Mouse (Mus musculus) brain, embryonic 14.5 days (tissue): ENCODE results near the gene Tmem132a.

ENCODE experiments used
- CTCF ChIP-seq: fragments of 200-500 bp; IDR thresholded peaks from 2 replicates; pipeline ENCODE4 v1.5.1; 2012; ENCODE audit warnings: inconsistent platforms, mild to moderate bottlenecking, moderate library complexity, borderline replicate concordance; ENCODE audit not compliant: insufficient read depth, insufficient read length; ENCODE audit errors: extremely low read depth
- POLR2A ChIP-seq: fragments of 200-500 bp; IDR thresholded peaks from 2 replicates; pipeline ENCODE4 v1.6.1; 2012; ENCODE audit warnings: mild to moderate bottlenecking, inconsistent platforms, borderline replicate concordance; ENCODE audit not compliant: poor library complexity, insufficient read depth, insufficient read length, severe bottlenecking; ENCODE audit errors: extremely low read depth

DNA sequence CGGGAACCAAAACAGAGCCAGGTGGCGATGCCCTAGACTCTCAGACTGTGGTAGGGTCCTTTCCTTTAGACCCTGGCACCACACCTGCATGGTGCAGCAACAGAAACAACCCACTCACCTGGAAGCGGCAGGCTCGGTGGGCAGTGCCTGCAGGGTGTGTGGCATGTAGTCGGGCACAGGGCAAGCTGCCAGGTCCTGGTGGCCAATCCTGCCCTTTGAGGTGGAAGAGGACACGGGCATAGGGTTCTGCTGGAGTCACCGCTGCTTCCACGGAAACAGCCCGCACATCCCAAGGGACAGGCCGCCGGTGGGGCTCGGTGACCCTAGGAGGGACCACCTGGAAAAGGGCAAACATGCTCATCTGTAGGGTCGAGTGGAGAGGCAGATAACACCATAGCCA, 3.4 kb downstream of the Tmem132a start:
- TF ChIP-seq POLR2A (no peak), CTCF (no peak)
